Mouse (Mus musculus): ENCODE results near the gene Auts2.

DNA sequence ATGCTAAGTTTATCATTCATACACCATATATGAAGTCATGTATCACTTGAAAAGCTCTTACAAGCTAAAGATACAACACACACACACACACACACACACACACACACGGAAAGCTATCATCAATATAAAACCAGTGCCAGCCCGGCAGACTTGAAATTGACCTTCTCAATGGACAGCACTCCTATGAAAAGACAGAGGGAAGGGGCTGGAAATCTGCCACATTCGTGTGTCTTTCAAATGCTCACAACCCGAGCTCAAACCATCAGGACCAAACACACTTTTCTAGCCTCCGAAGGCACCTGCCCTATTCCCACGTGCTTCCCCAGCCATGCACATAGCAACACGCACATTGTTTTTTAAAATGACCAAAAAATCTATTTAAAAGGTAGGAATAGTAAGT is 308.7 kb downstream of the Auts2 start:
- no peak for TF ChIP-seq CTCF (IDR thresholded peaks at IDR 0.05)
- no peak for TF ChIP-seq EP300 (IDR thresholded peaks at IDR 0.05; ENCODE audit: insufficient read depth, low read depth, low read length)

All from heart, adult 2 months (tissue).